Mouse (Mus musculus): ENCODE data around the gene Cckbr.
"Not testable (repeated sequence)": the region's sequence is repeated elsewhere in the genome, so short reads cannot be mapped to it uniquely, and the experiment has no call there.

Gene Cckbr

DNA sequence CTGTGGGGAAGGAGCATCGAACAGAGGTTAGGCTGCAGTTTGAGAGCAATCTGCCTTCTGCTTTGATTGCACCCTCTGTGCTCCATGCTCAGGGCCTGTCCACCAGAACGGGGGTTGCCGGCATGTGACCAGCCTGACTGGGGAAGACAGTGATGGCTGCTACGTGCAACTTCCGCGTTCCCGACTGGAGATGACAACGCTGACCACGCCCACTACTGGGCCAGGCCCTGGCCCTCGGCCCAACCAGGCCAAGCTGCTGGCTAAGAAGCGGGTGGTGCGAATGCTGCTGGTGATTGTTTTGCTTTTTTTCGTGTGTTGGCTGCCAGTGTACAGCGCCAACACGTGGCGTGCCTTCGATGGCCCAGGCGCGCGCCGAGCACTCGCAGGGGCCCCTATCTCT lies 9.3 kb downstream of the Cckbr start:
- intact Hi-C loops (cut with DNase I) = no loop called here

DNA sequence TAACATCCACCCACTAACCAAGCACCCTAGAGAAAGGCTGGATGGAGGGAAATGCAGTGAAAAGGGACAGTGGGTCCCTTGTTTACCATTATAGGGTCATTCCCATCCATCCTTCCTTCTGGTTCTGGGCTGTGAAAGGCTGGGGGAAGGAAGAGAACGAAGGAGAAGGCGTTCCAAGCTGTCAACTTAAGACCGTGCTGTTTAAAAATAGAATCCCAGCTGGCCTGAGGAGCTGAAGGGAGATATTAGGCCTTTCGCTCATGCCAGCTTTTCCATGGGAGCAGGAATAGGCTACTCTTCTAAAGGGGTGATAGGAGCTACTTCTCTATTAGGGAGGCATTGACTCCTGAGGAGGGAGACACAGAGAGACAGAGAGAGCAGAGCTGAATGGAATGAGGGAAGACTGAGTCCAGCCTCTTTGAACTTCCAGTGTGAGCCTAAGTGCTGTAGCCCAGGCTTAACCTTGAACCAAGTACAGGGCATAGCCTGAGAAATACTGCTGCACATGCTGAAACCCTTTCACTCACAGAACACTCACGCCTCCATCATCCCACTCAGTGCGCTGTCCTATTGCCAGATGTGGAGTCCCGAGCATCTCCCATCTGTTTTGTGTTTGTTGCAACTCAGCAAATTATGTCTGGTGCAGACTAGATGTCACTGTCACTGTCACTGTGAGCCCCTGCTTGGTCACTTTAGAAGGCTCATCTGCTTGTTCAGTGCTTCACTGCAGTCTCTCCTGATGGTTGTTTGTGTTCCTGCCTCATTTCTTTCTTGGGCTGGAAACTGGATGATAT lies 12.6 kb downstream of the Cckbr start:
- intact Hi-C loops (cut with DNase I) = no loop called here

DNA sequence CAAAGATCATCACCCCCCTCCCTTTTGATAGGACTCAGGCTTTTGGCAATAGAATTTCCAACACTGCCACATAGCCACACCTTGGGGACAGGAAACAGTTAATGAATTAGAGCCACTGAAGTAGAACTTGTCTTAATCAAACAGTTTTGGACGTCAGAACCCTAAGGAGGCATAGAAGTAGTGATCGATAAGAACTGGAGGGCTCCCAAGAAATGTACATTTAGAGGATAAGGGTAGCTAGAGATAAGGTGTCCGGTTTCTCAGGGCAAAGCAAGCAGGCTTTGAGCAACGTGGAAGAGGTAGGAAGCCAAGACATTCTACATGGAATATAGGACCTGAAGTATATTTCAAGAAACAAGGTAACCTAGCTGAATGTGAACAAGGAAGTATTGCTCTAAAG lies 15.9 kb downstream of the Cckbr start:
- intact Hi-C loops (cut with DNase I) = no loop called here

DNA sequence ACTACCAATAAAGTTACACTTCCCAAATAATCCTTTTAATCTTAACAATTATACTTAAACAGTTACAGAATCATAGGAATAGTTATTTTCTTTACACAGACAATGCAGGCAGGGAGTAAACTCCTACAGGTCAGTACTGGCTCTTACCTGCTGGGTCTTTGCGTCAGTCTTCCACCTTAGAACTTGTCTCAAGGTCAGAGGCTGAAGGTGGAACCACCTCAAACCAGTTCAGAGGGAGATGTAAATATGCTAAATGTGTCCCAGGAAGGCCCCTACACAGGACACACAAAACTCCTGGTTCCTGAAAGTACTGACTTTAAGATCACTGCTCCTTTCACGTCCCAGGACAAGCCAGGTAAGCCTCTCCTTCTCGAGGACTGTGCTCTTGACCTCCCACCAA lies 19.5 kb downstream of the Cckbr start:
- intact Hi-C loops (cut with DNase I) = no loop called here

DNA sequence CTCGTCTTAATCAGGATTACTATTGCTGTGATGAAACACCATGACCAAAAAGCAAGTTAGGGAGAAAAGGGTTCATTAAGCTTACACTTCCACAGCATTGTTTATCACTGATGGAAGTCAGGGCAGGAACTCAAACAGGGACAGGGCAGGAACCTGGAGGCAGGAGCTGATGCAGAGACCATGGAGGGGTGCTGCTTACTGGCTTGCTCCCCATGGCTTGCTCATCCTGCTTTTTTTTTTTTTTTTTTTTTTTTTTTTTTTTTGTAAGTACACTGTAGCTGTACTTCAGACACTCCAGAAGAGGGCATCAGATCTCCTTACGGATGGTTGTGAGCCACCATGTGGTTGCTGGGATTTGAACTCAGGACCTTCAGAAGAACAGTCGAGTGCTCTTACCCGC lies 27.8 kb downstream of the Cckbr start:
- intact Hi-C loops (cut with DNase I) = not testable (repeated sequence)

DNA sequence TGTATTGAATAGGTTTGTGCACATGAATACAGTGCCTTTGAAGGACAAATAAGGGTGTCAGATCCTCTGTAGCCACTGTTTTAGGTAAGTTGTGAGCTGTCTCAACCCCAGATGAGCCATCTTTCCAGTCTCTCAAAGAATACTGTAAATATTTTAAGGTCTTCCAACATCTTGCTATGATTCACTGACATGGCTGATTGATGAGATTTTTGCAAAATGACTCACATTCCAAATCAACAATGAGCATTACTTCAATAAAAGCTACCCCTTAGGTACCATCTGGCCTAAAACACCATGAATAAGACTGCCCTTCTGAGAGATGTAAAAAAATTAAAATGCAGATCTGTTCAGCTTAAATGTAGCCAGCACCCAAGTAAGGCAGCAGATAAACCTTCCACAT lies 33.0 kb downstream of the Cckbr start:
- intact Hi-C loops (cut with DNase I) = no loop called here

DNA sequence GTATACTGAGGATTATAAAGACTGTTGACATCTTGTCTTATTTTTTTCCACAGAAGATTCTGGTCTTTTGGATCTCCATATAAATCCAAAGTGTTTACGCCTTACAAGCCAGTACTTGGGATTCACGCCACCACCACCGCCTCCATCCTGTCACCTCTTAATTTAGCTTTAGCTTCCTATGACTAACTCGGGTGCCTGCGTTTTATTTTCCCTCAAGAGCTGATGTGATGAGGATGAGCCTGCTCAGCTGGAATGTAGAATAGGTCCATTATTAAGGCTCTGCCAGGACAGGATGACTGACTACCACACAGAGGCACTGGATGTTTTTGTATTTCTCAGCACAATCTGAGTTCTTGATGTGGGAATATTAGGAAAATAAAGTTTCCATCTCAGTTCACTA lies 40.0 kb downstream of the Cckbr start:
- intact Hi-C loops (cut with DNase I) = not testable (repeated sequence)

DNA sequence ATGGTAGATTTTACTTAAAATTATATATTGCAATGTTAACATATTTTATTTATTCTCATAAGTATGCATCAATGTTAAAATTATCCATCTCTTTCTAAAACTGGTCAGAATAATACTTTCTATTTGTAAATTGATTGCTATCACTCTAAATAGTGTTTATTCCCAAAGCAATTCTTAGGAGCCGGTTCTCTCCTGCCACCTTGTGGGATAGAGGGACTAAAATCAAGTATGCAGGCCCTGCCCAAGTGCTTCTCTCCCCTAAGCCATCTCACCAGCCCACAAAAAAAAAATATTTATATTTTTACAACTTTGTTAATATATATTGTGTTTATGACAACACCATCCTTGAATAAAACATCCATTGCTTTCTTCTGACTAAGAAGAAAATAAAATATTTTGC lies 47.1 kb downstream of the Cckbr start:
- intact Hi-C loops (cut with DNase I) = no loop called here

DNA sequence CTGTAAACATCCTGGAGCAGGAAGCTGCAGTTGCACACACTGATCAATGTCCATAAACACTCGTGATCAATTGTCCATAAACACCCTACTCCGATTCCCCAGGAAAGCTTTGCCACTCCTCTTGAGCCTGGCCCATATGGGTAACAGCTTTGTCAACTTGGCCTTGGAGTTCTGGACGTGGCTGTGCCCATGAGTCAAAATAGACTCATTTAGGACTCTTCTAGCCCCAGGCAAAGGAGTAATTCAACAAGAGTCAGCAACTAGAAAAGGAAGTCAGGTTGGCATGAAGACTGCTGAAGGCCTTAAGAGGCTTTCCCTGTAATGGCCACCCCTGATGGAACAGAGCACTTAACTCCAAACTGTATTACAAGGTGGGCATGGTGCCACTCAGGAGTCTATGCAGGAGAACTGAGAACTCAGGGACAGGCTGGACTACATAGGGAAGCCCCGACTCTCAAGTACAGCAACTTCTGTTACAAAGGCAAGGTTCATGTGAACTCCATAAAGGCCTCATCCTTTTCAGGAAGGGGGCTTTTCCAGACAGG lies 49.3 kb downstream of the Cckbr start:
- intact Hi-C loops (cut with DNase I) = loop anchor here (2.0 to 5.0 kb wide), 2 partner anchors 42 to 62 kb away; no protein-coding TSS in a partner anchor

DNA sequence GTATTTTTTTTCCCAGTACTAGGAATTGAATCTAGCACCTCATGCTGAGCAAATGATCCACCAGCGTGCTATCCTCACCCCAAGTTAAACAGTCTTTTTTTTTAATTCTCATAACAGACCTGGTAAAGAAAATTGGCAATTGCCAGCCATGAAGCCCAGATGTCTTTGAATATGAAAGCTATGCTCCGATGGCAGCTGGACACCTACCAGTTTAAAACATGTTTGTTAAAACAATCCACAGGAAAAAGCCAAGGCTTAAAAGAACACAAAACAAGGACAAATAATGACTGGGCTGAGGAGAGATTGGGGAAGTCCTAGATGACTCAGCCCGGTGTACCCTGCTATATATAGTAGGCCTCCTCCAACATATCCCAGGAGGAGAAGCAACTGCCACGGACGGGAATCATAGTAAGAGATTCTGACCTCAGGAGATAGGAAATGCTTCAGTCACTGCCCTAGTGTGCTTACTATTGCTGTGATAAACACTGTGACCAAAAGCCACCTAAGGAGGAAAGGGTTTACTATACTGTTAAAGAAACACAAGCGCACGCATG lies 49.9 kb downstream of the Cckbr start:
- intact Hi-C loops (cut with DNase I) = loop anchor here (2.0 to 5.0 kb wide), 2 partner anchors 42 to 63 kb away; no protein-coding TSS in a partner anchor

DNA sequence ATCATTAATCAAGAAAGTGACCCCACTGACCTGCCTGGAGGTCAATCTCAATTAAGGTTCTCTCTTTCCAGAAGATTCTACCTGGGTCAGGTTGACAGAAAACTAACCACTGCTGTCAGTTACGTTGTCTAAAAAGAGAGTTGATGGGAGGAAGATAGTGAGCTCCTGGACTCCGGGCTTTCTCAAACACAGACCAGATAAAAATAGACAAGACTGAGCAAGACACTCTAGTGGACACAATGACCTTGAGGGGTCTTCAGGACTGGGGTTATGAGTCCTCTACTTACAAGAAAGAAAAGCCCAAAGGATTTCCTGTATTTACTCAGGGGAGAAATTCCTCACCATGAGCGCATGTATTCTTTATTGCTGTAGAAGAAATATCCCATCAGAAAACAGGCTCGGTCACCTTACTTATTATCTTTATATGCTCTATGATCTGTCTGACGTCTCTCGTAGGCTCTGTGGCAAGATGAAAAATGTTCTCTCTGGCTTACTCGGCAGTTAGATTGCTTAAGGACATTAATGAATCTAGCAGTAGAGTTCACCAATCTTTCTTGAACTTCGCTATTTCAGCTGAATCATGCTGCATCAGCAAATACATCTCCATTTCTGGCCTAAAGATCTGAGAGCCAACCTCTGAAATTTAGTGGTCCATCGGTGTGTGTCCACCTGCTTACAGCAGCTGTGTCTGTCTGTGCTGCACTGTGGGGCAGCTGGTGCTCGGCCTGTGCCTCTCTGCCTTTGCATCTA lies 51.3 kb downstream of the Cckbr start:
- intact Hi-C loops (cut with DNase I) = loop anchor here (5.0 kb wide), 1 partner anchor 40 kb away; no protein-coding TSS in a partner anchor

DNA sequence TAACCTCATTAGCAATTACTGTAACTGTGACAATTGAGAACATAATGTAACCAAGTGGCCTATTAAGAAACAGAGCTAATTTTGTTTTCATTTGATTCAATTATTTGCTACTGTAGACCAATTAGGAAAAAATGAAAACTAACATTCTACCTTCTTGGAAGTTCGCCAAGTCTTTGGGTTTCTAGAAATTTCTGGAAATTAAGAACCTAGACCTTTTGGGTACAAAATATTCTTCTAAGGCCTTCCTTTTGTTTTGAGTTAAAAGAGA lies 51.8 kb downstream of the Cckbr start:
- intact Hi-C loops (cut with DNase I) = loop anchor here (5.0 kb wide), 1 partner anchor 40 kb away; no protein-coding TSS in a partner anchor

DNA sequence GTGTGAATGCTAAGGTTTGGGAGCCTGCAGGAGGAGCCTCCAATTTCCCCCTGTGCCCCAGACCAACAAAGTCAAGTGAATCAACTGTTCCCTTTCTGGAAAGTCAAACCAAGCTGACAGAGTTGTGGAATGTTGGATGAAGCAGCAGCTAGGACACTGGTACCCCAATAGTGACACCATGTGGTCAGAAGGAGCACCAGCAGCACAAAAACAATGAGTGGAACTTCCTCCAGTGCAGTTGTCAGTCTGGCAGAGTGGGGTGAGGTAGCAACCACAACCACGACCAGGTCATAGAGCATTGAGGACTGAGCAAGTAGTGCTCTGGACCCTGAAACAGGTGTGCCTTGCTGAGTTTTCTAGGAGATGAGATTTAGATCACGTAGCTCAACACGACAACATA lies 52.3 kb downstream of the Cckbr start:
- intact Hi-C loops (cut with DNase I) = loop anchor here (5.0 kb wide), 1 partner anchor 39 kb away; no protein-coding TSS in a partner anchor

DNA sequence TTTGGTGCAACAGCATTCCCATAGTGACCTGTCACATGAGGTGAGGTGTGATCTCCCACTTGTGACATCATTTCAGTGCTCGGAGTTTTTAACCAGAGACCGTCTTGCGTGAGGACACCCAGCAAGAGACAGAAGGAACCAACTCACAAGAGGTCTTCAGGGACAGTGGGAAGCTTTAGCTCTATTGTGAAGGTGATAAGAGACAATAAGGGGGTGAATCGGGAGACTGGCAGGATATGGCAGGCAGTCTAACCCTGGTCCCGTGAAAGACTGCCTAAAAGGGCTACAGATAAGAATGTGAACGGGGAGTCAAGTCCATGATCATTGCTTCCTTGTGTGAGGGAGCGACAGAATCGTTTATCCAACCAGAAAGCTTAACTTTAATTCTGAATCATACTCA lies 52.8 kb downstream of the Cckbr start:
- intact Hi-C loops (cut with DNase I) = loop anchor here (5.0 kb wide), 1 partner anchor 39 kb away; no protein-coding TSS in a partner anchor

DNA sequence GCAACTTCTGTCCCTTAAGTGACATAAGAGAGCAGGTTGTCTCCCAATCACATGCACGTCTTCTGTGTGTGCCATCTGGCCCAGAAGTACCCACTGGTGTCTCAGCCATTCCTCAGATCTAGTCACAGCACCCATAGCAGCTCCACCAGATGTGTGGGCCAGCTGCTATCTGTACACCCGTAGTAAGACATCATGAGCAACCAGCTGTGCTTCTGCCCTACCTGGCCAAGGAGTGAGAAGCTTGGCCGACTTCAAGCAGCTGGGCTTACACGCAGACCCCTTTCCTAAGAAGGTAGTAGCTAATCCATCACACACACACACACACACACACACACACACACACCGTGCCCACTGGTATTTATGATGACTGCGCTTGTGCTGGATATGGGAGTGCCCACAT lies 53.7 kb downstream of the Cckbr start:
- intact Hi-C loops (cut with DNase I) = loop anchor here (5.0 kb wide), 1 partner anchor 38 kb away; no protein-coding TSS in a partner anchor

DNA sequence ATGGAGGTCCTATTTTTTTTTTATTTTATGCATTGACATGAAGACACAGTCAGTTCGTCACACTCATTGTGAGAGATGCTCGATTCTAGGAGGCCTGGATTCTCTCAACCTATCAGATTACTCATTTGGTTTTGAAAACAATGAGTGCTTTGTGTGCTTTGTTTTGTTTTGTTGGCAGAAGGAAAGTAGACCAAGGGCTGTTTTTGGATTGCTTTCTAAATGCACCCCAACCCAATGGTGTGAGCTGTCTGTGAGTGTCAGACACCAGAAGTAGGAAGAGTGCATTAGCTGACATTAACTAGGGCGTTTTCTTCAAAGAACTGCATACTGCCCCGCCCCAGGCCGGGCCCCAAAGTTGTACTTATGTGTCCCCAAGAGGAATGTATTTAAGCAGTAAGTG lies 54.5 kb downstream of the Cckbr start:
- intact Hi-C loops (cut with DNase I) = no loop called here

DNA sequence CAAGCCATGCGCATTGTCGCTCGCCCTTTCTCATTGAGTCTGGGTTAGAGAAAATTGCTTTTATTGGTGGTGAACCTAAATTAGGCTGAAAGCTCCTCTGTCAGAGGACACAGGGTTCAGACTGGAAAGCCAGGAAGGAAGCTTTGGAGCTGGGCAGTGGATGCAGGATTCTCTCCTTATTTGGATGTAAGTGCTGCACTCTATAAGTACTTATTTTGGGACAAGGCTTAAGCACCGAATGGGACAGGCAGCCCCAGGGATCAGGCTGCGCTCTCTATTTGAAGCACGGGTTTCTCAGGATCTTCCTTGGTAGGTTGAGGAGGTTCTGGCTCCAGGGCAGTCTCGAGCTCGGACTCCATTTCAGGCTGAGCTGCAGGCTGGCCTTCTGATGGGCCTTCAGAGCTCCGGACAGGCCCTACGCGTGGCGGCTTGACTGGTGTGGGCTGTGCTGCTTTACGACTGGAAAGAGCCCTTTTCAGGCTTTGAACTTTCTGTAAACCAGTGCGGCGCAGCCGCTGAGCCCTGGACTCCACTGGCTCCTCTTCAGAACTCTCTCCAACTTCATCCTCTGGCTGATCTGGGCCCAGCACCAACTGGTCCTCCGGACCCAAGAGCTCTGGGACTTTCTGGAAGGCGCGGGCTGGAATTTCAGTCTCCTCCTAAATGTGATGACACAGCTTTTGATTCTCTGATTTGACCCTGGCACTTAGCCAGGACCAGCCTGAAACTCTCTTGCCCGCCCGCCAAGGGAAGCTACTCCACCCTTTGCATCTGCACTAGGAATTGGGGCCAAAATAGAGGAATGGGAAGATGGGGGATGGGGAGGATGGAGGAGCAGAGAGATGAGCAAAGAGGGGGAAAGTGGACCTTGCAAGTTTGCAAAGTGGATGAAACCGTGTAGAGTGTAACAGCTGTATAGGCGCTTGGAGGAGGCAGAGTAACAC lies 55.3 kb downstream of the Cckbr start:
- intact Hi-C loops (cut with DNase I) = no loop called here

DNA sequence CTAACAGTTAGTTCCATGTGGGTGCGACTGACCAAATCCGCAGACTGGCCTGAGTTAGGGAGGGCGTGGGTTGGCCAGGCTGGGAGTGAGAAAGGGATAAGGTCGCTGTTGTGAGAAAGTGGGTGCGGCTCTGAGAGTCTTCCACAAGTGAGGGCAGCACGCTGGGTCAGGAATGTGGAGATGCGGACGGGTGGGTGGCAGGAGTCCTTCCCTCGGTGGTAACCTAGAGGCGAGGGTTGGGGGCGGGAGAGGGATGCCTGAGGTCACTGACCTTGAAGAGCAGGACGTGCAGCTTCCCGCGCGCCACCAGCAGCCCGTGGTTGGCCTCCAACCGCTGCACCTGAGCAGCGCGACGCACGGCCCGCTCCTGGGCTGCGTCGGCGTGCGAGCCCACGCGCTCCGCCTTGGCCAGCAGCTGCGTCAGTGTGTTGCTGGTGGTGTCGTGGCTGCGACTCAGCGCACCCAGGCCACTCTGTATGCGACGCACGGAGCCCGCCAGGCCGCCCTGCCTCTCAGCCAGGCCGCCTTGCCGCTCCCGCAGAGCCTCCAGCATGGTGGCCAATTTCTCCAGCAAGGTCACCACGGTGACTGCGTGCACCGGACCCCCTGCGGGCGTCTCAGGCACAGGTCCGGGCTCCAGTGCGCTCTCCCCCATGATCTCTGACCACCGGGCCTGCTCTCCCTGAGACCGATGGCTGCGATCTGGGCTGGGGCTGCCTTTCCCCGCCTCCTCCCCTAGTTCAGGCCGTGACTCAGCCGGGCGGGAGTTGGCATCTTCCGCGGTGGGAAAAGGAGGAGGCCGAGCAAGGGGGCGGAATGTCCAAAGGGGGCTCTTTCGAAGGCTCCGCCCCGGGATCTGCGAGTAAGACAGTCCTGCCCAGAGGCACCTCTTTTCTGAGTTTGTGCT lies 56.2 kb downstream of the Cckbr start, which contains the start of gene Cavin3:
Gene Cavin3, minus strand, starts transcription at position 796 of the 907 bp plus-strand sequence.
- intact Hi-C loops (cut with DNase I) = no loop called here

DNA sequence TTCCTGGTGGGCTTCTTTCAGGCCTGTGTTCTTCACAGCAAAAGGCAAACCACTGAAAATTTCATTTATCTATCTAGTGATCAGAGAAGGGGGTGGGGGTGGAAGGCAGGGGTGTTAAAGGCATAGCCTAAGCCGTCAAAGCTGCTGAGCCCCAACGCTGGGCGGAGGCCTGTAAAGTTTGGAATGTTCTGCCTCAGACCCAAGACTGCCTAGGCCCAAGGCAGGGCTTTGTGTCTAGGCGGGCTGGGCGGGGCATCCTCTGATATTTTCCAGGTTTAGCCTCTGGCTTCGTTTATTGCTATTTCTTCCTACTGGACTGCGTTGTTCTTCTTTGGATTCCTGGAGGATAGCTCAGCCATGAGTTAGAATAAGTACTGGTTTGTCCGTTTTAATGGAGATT lies 56.9 kb downstream of the Cckbr start:
- intact Hi-C loops (cut with DNase I) = no loop called here

DNA sequence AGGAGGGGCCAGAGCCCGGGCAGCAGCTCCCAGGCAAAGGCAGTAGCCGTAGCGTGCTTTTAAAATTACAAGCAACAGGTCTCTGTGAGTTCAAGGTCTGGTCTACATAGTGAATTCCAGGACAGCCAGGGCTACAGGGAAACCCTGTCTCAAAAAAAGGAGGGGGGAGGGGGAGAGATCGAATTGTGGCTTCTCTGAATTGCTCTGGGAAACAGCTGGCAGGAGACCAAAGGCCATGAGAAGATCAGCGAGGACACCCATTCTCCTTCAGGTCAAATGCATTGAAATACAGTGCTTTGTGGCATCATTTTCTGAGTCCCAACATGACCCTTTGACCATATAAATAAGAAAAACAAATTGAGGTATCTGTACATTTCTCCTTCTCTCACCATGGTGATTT lies 59.5 kb downstream of the Cckbr start:
- intact Hi-C loops (cut with DNase I) = no loop called here
